Mouse (Mus musculus): ENCODE results near the gene Meis1.

DNA sequence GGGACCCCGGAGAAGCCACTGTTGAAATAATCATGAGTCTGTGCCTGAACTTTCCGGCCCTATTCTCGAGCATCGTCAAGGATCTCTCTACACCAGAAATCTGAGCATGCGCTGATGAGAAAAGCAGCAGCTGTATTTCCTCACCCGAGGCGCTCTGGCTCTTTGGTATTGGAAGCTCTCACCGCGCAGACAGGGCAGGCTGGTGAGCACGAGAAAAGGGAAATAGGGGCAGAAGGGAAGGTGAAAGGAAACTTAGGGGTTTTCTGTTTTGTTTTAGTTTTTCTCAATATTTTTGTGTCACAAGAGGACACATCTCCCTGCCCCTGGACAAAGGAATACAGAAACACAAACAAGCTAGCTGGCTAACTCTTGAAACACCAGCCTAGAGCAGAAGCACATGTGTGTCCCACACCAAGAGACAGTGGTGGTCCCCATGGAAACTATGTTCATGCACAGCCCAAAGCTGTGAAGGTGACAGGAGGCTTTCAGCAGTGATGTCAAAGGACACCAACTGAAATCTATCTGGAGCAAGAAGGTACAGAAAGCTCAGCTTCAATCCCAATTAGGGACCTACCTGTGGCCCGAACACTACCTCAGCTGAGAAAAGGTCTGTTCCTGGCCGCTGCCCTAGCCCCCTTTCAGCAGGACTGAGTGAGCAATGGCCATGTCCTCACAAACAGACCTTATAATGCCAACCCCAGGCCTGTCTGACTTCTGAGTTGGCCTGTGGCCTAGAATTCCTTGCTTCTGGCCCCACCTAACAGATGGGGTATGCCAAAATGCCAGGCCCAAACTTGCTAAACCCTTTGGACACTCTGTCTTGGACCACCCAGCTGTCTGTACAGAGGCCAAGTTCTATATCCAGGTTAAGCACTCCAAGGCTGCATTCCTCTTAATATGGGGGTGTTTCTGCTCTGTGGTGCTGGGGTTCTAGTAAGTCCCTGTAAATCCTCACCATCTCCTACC, 60.7 kb downstream of the Meis1 start:
- TF ChIP-seq POLR2A (IDR thresholded peaks at IDR 0.05; ENCODE audit: borderline replicate concordance, extremely low read depth, low read depth, low read length) = no peak
- TF ChIP-seq CTCF (IDR thresholded peaks at IDR 0.05; ENCODE audit: insufficient read depth, low read length) = no peak

All from lung, adult 2 months (tissue).